Mouse (Mus musculus) limb, embryonic 15.5 days (tissue): ENCODE measurements around the gene Spen. TPM values are rescaled to one million over a fixed set of nuclear protein-coding genes. Genes with fewer than 3 reads are reported as not detected.
"Not testable (repeated sequence)": the region's sequence is repeated elsewhere in the genome, so short reads cannot be mapped to it uniquely, and the experiment has no call there.

Experiments
- ATAC-seq: fragments of 200-750 bp; cut with Nextera tagmentation; 2 replicates; pipeline ENCODE4 v1.8.0; 2017; ENCODE audit warnings: low read depth, moderate TSS enrichment; ENCODE audit not compliant: insufficient number of reproducible peaks, low FRiP score, low TSS enrichment
- H3K27ac ChIP-seq: fragments of 300-500 bp; sonication (generic); 2 replicates; pipeline ENCODE4 v1.5.1; 2015; ENCODE audit warnings: moderate library complexity, mild to moderate bottlenecking, inconsistent platforms
- H3K27me3 ChIP-seq: fragments of 300-500 bp; sonication (generic); 2 replicates; pipeline ENCODE4 v1.6.1; 2015; ENCODE audit warnings: inconsistent platforms
- H3K36me3 ChIP-seq: fragments of 300-500 bp; sonication (generic); 2 replicates; pipeline ENCODE4 v1.6.1; 2015; ENCODE audit warnings: inconsistent platforms
- H3K4me1 ChIP-seq: fragments of 300-500 bp; sonication (generic); 2 replicates; pipeline ENCODE4 v1.6.1; 2015; ENCODE audit warnings: inconsistent platforms
- H3K4me2 ChIP-seq: fragments of 300-500 bp; sonication (generic); 2 replicates; pipeline ENCODE4 v1.6.1; 2015; ENCODE audit warnings: mild to moderate bottlenecking, inconsistent platforms
- H3K4me3 ChIP-seq: fragments of 300-500 bp; sonication (generic); 2 replicates; pipeline ENCODE4 v1.5.1; 2015; ENCODE audit warnings: mild to moderate bottlenecking, inconsistent platforms
- H3K9ac ChIP-seq: fragments of 300-500 bp; sonication (generic); 2 replicates; pipeline ENCODE4 v1.6.1; 2015; ENCODE audit warnings: inconsistent platforms
- H3K9me3 ChIP-seq: fragments of 300-500 bp; sonication (generic); 2 replicates; pipeline ENCODE4 v1.6.1; 2016; ENCODE audit warnings: inconsistent platforms
- WGBS: fragments of 180-500 bp; shearing (Covaris S2); methylation state at CpG from one replicate; pipeline ENCODE4 v1.1.7; 2015; 5-methylcytosine and 5-hydroxymethylcytosine counted together
- polyA plus RNA-seq: library from polyadenylated mRNA; unstranded; fragments of >200 nt; fragmentation: Nextera tagmentation; extraction: Ambion mirVana; gene quantifications from 2 replicates; pipeline ENCODE4 v1.2.1, GENCODE M21; 2015

Gene Spen
- polyA plus RNA-seq, 1 experiment from 2014 or later: 9.0 TPM

DNA sequence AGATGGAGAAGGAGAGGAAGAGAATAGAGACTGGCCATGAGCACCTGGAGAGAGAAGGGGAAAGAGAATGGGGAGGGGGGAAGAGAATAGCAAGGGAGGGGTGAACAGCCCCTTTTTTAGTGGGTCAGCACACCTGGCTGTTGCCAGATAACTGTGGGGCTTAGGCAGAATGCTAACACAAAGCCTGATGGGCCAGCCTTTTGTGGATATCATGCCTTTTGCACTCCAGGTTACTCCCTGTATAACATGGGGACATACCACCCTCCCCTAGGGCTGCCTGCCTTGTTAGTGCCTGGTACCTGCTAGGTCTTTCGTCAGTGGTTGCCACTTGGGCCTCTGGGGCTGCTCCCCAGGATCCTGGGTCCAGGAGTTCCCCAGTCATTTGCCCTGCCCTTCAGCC lies 32.4 kb upstream of the Spen start:
- H3K4me1 ChIP-seq: peaks cover 20% of the 10 kb centered on the region
- H3K9me3 ChIP-seq: no peaks in the 10 kb centered on the region
- H3K27me3 ChIP-seq: no peaks in the 10 kb centered on the region
- no peak for ATAC-seq
- H3K4me3 ChIP-seq: no peak overlapping the region
- no peak overlapping the region for H3K4me2 ChIP-seq
- H3K27ac ChIP-seq: no peak overlapping the region
- no peaks in the 10 kb centered on the region for H3K36me3 ChIP-seq
- no peak overlapping the region for H3K9ac ChIP-seq
- 75% methylated on average over 1 of the region's 1 CpGs for WGBS

DNA sequence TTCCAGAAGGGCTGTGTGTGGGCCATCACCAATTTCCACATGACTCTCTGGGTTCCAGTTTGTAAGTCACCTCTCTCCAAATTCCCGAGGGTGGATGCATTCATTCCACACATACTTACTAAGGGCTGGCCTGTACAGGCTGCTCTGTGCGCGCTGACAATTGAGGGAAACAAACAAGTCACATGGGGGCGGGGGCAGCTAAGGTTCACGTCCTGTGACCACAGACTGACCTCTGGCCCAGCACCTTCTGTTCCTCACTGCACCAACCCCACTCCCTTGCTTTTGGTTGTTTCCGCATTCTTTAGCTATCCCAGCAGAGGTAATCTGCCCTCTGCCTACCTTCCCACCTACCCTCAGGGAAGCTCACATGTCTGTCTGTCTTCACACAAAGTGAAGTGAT lies 31.6 kb upstream of the Spen start:
- H3K36me3 ChIP-seq: no peaks in the 10 kb centered on the region
- H3K27me3 ChIP-seq: no peaks in the 10 kb centered on the region
- H3K9ac ChIP-seq: no peak overlapping the region
- no peak overlapping the region for H3K4me2 ChIP-seq
- H3K4me1 ChIP-seq: peaks cover 16% of the 10 kb centered on the region
- WGBS: 61% methylated on average over 6 of the region's 6 CpGs
- no peak overlapping the region for H3K4me3 ChIP-seq
- no peak for ATAC-seq
- no peak overlapping the region for H3K27ac ChIP-seq
- no peaks in the 10 kb centered on the region for H3K9me3 ChIP-seq

DNA sequence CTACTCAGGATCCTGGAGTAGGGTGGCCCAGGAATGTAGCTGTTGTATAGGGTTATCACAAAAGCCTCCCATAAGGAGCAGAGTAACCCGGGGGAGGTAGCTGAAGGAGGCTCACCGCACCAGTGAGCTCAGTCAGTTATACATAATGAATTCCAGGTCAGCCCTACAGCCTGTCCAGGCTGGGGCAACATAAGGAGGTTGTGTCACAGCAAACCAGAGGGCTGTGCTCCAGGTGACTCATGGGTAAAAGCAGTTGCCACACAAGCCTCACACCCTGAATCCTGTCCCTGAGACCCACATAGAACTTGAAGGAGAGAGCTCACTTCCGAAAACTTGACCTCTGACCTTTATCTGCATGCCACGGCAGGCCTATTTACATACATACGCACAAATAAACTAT lies 30.6 kb upstream of the Spen start:
- 85% methylated on average over 5 of the region's 5 CpGs for WGBS

DNA sequence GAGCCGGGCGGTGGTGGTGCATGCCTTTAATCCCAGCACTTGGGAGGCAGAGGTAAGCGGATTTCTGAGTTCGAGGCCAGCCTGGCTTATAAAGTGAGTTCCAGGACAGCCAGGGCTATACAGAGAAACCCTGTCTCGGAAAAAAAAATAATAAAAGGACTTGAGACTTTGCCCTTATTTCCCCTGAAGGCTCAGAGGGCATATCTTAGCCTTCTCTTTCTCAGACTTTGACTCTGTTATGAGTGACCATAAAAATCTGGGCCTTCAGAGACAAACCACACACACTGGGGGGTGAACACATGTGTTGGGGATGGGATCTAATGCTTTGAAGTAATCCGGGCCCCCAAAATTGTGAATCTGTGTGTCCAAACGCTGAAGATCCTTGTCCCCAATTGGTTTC lies 28.8 kb upstream of the Spen start:
- not testable (repeated sequence) for H3K27me3 ChIP-seq, H3K27ac ChIP-seq, H3K9ac ChIP-seq, H3K4me2 ChIP-seq, H3K9me3 ChIP-seq, H3K4me1 ChIP-seq, H3K36me3 ChIP-seq, H3K4me3 ChIP-seq, ATAC-seq
- WGBS: 89% methylated on average over 7 of the region's 7 CpGs

More for the DNA sequence above, 30.6 kb upstream of the Spen start:
- no peak overlapping the region for H3K4me3 ChIP-seq
- H3K9ac ChIP-seq: no peak overlapping the region
- H3K27ac ChIP-seq: no peak overlapping the region
- ATAC-seq: no peak
- H3K27me3 ChIP-seq: no peaks in the 10 kb centered on the region
- H3K9me3 ChIP-seq: no peaks in the 10 kb centered on the region
- H3K36me3 ChIP-seq: no peaks in the 10 kb centered on the region
- H3K4me2 ChIP-seq: no peak overlapping the region
- H3K4me1 ChIP-seq: peaks cover 14% of the 10 kb centered on the region

DNA sequence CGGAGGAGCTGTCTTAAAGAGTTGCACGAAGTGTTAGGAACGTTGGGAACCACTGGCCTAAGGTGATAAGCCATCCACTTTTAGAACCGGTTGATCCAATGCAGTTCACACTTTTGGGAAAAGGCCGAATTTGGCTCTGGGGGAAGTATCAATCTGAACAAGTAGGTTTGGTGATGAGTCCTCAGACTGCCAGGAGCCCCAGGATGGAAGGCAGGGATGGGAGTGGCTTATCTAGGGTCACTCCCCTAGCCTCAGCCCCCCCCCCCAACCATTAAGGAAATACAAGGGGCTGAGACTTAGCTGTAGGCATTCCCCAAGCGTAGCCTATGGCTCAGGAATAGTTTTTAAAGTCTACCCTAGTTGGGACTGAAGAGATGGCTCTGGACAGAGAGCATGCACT lies 27.8 kb upstream of the Spen start:
- Histone ChIP-seq H3K4me3 (no peak overlapping the region), H3K9me3 (no peaks in the 10 kb centered on the region), H3K9ac (no peak overlapping the region), H3K27me3 (no peaks in the 10 kb centered on the region), H3K4me1 (peaks cover 3% of the 10 kb centered on the region; the same call in 1 of the 2 replicates), H3K36me3 (no peaks in the 10 kb centered on the region), H3K4me2 (no peak overlapping the region), H3K27ac (no peak overlapping the region)
- WGBS: 89% methylated on average over 6 of the region's 6 CpGs
- ATAC-seq: no peak

DNA sequence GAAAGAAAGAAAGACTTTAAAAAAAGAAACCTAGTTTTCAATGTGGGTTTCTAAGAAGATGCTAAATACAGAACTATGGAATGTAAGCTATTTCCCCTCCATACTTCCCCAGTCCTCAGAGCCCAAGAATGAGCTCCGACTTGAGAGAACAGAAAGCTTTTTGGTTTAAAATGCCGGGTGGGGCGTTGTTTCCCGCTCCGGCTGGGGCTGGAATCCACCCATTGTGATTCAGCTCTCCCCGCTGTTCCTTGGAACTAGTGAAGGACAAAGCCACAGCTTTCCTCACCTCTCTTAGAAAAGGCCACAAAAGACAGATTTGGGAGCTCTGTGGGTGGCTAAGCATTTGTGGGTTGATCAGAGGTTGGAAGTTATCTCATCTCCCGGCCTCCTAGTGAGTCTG lies 26.9 kb upstream of the Spen start:
- Histone ChIP-seq H3K36me3 (no peaks in the 10 kb centered on the region), H3K27me3 (no peaks in the 10 kb centered on the region), H3K4me3 (no peak overlapping the region), H3K4me2 (no peak overlapping the region), H3K27ac (peak overlapping the region; percentile 75), H3K9me3 (no peaks in the 10 kb centered on the region), H3K4me1 (peaks cover 3% of the 10 kb centered on the region; the same call in 1 of the 2 replicates), H3K9ac (no peak overlapping the region)
- 40% methylated on average over 7 of the region's 7 CpGs for WGBS
- ATAC-seq: no peak

DNA sequence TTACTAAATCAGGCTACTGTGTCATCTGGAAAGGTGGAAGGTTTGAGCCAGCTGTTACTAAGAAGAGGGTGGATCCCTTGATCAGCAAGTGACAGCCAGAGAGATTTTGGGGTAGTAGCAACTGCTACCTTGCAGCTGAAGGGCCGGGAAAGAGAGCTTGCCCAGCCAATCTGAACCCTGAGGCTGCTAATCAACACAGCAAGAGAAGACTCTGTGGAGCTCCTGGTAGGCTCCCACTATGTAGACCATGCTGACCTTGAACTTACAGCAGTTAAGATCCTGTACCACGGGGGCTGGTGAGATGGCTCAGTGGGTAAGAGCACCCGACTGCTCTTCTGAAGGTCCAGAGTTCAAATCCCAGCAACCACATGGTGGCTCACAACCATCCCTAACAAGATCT lies 26.3 kb upstream of the Spen start:
- Histone ChIP-seq H3K4me1 (peaks cover 8% of the 10 kb centered on the region), H3K36me3 (no peaks in the 10 kb centered on the region), H3K27me3 (no peaks in the 10 kb centered on the region), H3K9ac (no peak overlapping the region), H3K27ac (no peak overlapping the region), H3K9me3 (no peaks in the 10 kb centered on the region), H3K4me3 (no peak overlapping the region), H3K4me2 (no peak overlapping the region)
- no peak for ATAC-seq
- 71% methylated on average over 3 of the region's 3 CpGs for WGBS

DNA sequence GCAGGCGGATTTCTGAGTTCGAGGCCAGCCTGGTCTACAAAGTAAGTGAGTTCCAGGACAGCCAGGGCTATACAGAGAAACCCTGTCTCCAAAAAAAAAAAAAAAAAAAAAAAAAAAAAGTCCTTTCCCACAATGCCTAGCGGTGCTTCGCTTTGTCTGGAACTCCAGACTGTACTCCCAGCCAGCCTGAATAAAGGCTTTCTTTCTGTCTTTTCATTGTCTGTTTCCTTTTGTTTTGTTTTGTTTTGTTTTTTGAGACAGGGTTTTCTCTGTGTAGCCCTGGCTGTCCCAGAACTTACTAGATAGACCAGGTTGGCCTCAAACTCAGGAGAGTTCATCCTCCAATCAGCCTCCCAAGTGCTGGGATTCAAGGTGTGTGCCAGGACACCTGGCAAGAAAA lies 25.8 kb upstream of the Spen start:
- Histone ChIP-seq H3K27me3 (no peaks in the 10 kb centered on the region), H3K4me1 (peaks cover 12% of the 10 kb centered on the region), H3K9me3 (no peaks in the 10 kb centered on the region), H3K36me3 (no peaks in the 10 kb centered on the region), H3K9ac (no peak overlapping the region), H3K4me3 (no peak overlapping the region), H3K27ac (no peak overlapping the region), H3K4me2 (no peak overlapping the region)
- no peak for ATAC-seq
- WGBS: 93% methylated on average over 4 of the region's 4 CpGs

DNA sequence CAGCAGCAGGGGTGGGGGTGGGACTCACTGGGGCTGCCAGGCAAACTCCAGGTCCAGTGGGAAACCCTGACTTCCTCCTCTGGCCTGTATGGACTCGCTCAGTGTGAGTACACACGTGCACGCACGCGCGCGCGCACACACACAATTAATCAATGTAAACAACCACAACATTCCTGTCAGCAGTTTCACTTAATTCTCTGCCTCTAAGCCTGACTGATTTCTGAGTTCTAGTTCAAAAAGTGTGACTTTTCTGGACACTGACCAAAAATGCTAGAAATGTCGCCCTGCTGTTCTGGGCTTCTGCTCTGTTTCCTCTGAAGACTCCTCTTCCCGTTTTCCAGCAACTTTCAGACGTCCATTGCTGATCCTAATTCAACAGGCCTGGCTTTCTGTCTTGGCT lies 23.9 kb upstream of the Spen start:
- Histone ChIP-seq H3K27me3 (no peaks in the 10 kb centered on the region), H3K9me3 (no peaks in the 10 kb centered on the region), H3K27ac (no peak overlapping the region; the same call in none of the 2 replicates), H3K36me3 (no peaks in the 10 kb centered on the region), H3K9ac (no peak overlapping the region), H3K4me3 (no peak overlapping the region), H3K4me2 (no peak overlapping the region), H3K4me1 (peaks cover 25% of the 10 kb centered on the region)
- WGBS: 72% methylated on average over 11 of the region's 11 CpGs
- no peak for ATAC-seq

DNA sequence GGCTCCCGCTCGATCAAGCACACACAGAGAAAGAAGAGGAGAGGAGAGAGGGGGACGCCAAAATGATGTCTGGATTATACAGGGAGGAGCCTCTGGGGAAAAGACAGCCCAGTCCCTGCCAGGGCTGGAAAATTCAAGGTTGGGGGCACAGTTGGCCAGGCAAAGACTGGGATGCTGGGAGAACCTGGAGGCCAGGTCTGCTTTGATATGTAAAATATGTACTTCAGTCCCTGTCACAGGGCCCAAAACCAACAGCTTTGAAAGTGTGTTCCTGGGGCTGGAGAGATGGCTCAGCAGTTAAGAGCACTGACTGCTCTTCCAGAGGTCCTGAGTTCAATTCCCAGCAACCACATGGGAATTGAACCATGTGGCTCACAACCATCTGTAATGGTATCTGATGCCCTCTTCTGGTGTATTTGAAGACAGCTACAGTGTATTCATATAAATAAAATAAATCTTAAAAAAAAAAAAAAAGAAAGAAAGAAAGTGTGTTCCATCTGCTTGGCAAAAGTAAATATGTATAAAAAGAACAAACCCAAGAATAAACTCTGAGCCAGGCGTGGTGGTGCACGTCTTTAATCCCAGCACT lies 23.0 kb upstream of the Spen start:
- not testable (repeated sequence) for ATAC-seq, H3K4me3 ChIP-seq, H3K27me3 ChIP-seq, H3K9me3 ChIP-seq, H3K4me2 ChIP-seq, H3K36me3 ChIP-seq, H3K9ac ChIP-seq, H3K27ac ChIP-seq
- WGBS: 67% methylated on average over 5 of the region's 5 CpGs
- H3K4me1 ChIP-seq: peaks cover 25% of the 10 kb centered on the region

DNA sequence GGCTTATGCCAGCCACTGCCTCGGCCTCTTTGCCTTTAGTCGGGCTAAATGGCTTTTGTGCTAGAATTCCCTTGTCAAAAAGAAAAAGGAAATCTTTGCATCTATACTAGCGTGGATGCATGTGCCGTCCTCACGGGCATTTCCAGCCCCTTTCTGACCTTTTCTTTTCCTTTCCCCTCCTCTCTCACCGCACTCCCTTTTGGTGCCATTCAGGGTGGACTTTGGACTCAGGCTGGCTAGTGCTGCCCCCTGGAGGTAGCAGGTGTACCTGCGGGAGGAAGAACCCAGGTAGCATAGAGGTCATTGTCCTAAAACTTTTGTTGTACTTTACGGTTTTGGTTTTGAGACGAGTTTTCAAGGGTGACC lies 21.5 kb upstream of the Spen start:
- Histone ChIP-seq H3K9me3 (no peaks in the 10 kb centered on the region), H3K27me3 (no peaks in the 10 kb centered on the region), H3K9ac (peak overlapping the region; percentile 47; the same call in 1 of the 2 replicates), H3K4me1 (peaks cover 25% of the 10 kb centered on the region), H3K36me3 (no peaks in the 10 kb centered on the region), H3K4me3 (peak overlapping the region; percentile 43), H3K4me2 (peak overlapping the region; percentile 91), H3K27ac (peak overlapping the region; percentile 88)
- no peak for ATAC-seq
- 1% methylated on average over 9 of the region's 9 CpGs for WGBS

DNA sequence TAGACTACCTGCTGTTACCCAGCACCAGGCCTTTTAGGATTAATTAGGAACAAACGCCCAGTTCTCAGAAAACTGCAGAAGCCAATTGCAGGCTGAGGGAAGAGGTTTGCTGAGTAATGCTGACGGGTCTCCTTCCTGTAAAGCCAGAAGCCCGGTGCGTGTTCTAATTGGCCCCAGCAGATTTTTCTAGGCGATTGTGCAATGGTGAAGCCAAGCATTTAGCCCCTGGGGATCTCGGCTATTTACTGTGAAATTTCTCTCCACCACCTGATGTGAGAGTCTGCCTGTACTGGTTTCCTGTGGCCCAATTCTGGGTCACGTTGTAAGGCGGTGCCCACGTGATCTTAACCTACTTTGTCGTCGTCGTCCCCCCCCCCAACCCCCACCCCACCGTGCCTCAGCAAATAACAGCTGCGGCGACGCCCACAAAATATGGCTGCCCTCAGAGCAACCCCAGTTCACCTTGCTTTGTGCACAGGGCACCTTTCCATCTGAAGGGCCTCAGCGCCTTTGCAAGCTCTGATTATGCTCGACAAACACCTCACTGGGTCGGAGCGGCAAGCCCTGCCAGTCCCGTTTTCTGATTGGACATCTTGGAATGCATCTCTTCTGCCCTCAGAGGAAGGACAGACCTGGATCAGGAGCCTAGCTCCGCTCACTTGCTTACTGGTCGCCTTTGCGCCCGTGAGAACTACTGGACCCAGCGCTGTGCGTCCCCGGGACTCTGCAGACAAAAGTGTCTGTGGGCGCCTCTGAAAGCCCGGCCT lies 20.9 kb upstream of the Spen start:
- Histone ChIP-seq H3K9ac (peak overlapping the region; percentile 47; the same call in 1 of the 2 replicates), H3K27me3 (no peaks in the 10 kb centered on the region), H3K4me2 (peak overlapping the region; percentile 91), H3K27ac (peak overlapping the region; percentile 88), H3K4me1 (peaks cover 25% of the 10 kb centered on the region), H3K9me3 (no peaks in the 10 kb centered on the region), H3K4me3 (peak overlapping the region; percentile 43), H3K36me3 (no peaks in the 10 kb centered on the region)
- WGBS: under 1% methylated on average over 30 of the region's 30 CpGs
- peak; percentile 44; the same call in 1 of the 2 replicates for ATAC-seq
